Mouse (Mus musculus) liver, adult 2 months (tissue): ENCODE results near the gene Smc6. TPM values are rescaled to one million over a fixed set of nuclear protein-coding genes. Genes with fewer than 3 reads are reported as not detected.

ENCODE experiments used
- DNase-seq: peaks from one replicate; pipeline ENCODE4 v3.0.0-alpha.2; 2011; ENCODE audit warnings: low read depth, low spot score; ENCODE audit errors: extremely low read depth
- H3K27ac ChIP-seq: fragments of 200-500 bp; replicated peaks from 2 replicates; pipeline ENCODE4 v1.5.1; 2012; ENCODE audit warnings: low read depth, mild to moderate bottlenecking, control low read depth, inconsistent platforms, low read length; ENCODE audit not compliant: insufficient read depth
- H3K27me3 ChIP-seq: fragments of 200-500 bp; 2 replicates; pipeline ENCODE4 v1.6.1; 2012; ENCODE audit warnings: mild to moderate bottlenecking, moderate library complexity, low read length, inconsistent platforms; ENCODE audit not compliant: control insufficient read depth, insufficient read depth
- H3K36me3 ChIP-seq: fragments of 200-500 bp; 2 replicates; pipeline ENCODE4 v1.6.1; 2012; ENCODE audit warnings: low read length, inconsistent platforms; ENCODE audit not compliant: control insufficient read depth, insufficient read depth
- H3K4me1 ChIP-seq: fragments of 200-500 bp; 2 replicates; pipeline ENCODE4 v1.6.1; 2011; ENCODE audit warnings: low read length; ENCODE audit not compliant: control insufficient read depth, insufficient read depth
- H3K4me3 ChIP-seq: fragments of 200-500 bp; 2 replicates; pipeline ENCODE4 v1.5.1; 2011; ENCODE audit warnings: low read depth, mild to moderate bottlenecking, control low read depth, low read length, moderate library complexity; ENCODE audit not compliant: insufficient read depth
- H3K79me2 ChIP-seq: fragments of 200-500 bp; 2 replicates; pipeline ENCODE4 v1.6.1; 2012; ENCODE audit warnings: inconsistent platforms, mild to moderate bottlenecking, low read length, moderate library complexity; ENCODE audit not compliant: control insufficient read depth, insufficient read depth
- H3K9ac ChIP-seq: fragments of 200-500 bp; 2 replicates; pipeline ENCODE4 v1.6.1; 2012; ENCODE audit warnings: low read depth, mild to moderate bottlenecking, control low read depth, inconsistent platforms, low read length
- CTCF ChIP-seq: fragments of 200-500 bp; IDR thresholded peaks from 2 replicates; pipeline ENCODE4 v1.5.1; 2011; ENCODE audit warnings: low read depth, low read length, control low read depth
- POLR2A ChIP-seq: fragments of 200-500 bp; IDR thresholded peaks from 2 replicates; pipeline ENCODE4 v1.6.1; 2011; ENCODE audit warnings: low read length, control low read depth; ENCODE audit not compliant: insufficient read depth; ENCODE audit errors: extremely low read depth
- WGBS: fragments of 180-500 bp; shearing (Covaris S2); methylation state at CpG from one replicate; pipeline ENCODE4 v1.1.7; 2018; 5-methylcytosine and 5-hydroxymethylcytosine counted together
- polyA plus RNA-seq: library from polyadenylated mRNA; depleted of rRNA; stranded (reverse); fragments of >200 nt; gene quantifications from 2 replicates; pipeline ENCODE4 v1.2.3, GENCODE M21; 2012
- total RNA-seq: library from RNA; depleted of rRNA; stranded (reverse); fragments of >200 nt; gene quantifications from 2 replicates; pipeline ENCODE4 v1.2.3, GENCODE M21; 2014

Smc6 gene
- total and polyA plus RNA-seq, 2 experiments: 2.1 to 22.7 TPM

GRCm38 (mm10) chr12:11273185-11273584 lies 7.5 kb downstream of the Smc6 start:
- H3K27me3 ChIP-seq: no peaks in the 10 kb centered on the region
- no peak for DNase-seq
- H3K4me3 ChIP-seq: no peak overlapping the region
- 90% methylated on average over 1 of the region's 1 CpGs for WGBS
- peaks cover 2% of the 10 kb centered on the region; the same call in 1 of the 2 replicates for H3K79me2 ChIP-seq
- H3K36me3 ChIP-seq: peaks cover 33% of the 10 kb centered on the region
- TF ChIP-seq CTCF (no peak), POLR2A (no peak)
- H3K27ac ChIP-seq: no peak overlapping the region
- no peak overlapping the region for H3K9ac ChIP-seq
- peaks cover 2% of the 10 kb centered on the region; the same call in 1 of the 2 replicates for H3K4me1 ChIP-seq

GRCm38 (mm10) chr12:11276632-11277031 lies 10.9 kb downstream of the Smc6 start:
- WGBS: 97% methylated on average over 2 of the region's 2 CpGs
- no peak overlapping the region for H3K27ac ChIP-seq
- no peak overlapping the region for H3K9ac ChIP-seq
- H3K4me1 ChIP-seq: no peaks in the 10 kb centered on the region
- DNase-seq: no peak
- no peaks in the 10 kb centered on the region for H3K79me2 ChIP-seq
- no peaks in the 10 kb centered on the region for H3K27me3 ChIP-seq
- H3K4me3 ChIP-seq: no peak overlapping the region
- H3K36me3 ChIP-seq: peaks cover 54% of the 10 kb centered on the region
- TF ChIP-seq CTCF: no peak
- TF ChIP-seq POLR2A: no peak

GRCm38 (mm10) chr12:11277207-11277606 lies 11.5 kb downstream of the Smc6 start:
- Histone ChIP-seq H3K36me3 (peaks cover 55% of the 10 kb centered on the region), H3K4me3 (no peak overlapping the region), H3K79me2 (no peaks in the 10 kb centered on the region), H3K27me3 (no peaks in the 10 kb centered on the region), H3K9ac (no peak overlapping the region), H3K27ac (no peak overlapping the region), H3K4me1 (no peaks in the 10 kb centered on the region)
- WGBS: 89% methylated on average over 6 of the region's 6 CpGs
- no peak for TF ChIP-seq POLR2A
- TF ChIP-seq CTCF: no peak
- no peak for DNase-seq

GRCm38 (mm10) chr12:11279886-11280285 lies 14.2 kb downstream of the Smc6 start:
- TF ChIP-seq CTCF (no peak), POLR2A (no peak)
- WGBS: 89% methylated on average over 3 of the region's 3 CpGs
- peaks cover 51% of the 10 kb centered on the region for H3K36me3 ChIP-seq
- no peak for DNase-seq
- H3K27ac ChIP-seq: no peak overlapping the region
- no peaks in the 10 kb centered on the region for H3K4me1 ChIP-seq
- H3K27me3 ChIP-seq: no peaks in the 10 kb centered on the region
- no peak overlapping the region for H3K4me3 ChIP-seq
- H3K79me2 ChIP-seq: no peaks in the 10 kb centered on the region
- H3K9ac ChIP-seq: no peak overlapping the region

- no peak overlapping the region for H3K27ac ChIP-seq
- H3K4me3 ChIP-seq: no peak overlapping the region
- no peaks in the 10 kb centered on the region for H3K79me2 ChIP-seq
- H3K27me3 ChIP-seq: no peaks in the 10 kb centered on the region
- TF ChIP-seq CTCF (no peak), POLR2A (no peak)
- DNase-seq: no peak
- WGBS: 96% methylated on average over 2 of the region's 2 CpGs
- H3K36me3 ChIP-seq: peaks cover 59% of the 10 kb centered on the region
- H3K4me1 ChIP-seq: no peaks in the 10 kb centered on the region
- no peak overlapping the region for H3K9ac ChIP-seq
Measured at GRCm38 (mm10) chr12:11281584-11281983, 15.9 kb downstream of the Smc6 start.

GRCm38 (mm10) chr12:11286382-11286781 lies 20.7 kb downstream of the Smc6 start:
- 91% methylated on average over 2 of the region's 2 CpGs for whole genome bisulfite sequencing
- Histone ChIP-seq H3K9ac (no peak overlapping the region), H3K79me2 (no peaks in the 10 kb centered on the region), H3K36me3 (peaks cover 60% of the 10 kb centered on the region), H3K4me3 (no peak overlapping the region), H3K27ac (no peak overlapping the region), H3K4me1 (no peaks in the 10 kb centered on the region), H3K27me3 (no peaks in the 10 kb centered on the region)
- TF ChIP-seq POLR2A (no peak), CTCF (no peak)
- no peak for DNase-seq
